Mouse (Mus musculus) urinary bladder, postnatal 4 days (tissue): ENCODE data around the gene Art3.

Experiments
- DNase-seq, 2 experiments: peaks; one replicate each; pipeline ENCODE4 v3.0.0; 2021 to 2022; ENCODE audit warnings: low spot score in 2 of 2

Art3 gene

DNA sequence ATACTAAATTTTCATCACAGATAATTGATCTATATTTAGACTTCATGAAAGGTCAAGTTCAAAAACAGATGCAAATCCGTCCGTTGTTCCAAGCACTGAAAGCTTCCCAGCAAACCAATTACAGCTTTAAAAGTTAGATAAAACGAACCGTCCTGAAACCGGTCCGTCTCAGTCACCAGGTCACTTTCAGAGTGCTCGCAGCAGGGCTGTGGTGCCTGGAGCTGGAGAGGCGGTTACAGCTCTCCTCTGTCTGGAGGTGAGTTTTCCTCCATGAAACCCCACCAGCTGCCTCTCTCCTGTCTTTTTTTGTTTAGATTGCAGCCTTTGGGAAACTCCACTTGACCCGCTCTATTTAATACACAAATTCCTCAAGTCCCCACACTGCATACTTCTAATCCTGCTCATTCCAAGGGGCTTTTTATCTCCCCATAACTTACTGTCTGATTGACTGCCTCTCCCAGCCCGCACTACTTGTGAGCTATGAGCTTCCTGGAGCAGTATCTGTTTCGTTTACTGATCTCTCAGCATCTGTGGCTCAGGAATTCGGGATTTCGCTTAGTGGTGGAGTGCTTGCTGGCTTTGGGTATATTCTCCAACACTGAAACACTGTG, 45.3 kb downstream of the Art3 start:
- no peak for DNase-seq

DNA sequence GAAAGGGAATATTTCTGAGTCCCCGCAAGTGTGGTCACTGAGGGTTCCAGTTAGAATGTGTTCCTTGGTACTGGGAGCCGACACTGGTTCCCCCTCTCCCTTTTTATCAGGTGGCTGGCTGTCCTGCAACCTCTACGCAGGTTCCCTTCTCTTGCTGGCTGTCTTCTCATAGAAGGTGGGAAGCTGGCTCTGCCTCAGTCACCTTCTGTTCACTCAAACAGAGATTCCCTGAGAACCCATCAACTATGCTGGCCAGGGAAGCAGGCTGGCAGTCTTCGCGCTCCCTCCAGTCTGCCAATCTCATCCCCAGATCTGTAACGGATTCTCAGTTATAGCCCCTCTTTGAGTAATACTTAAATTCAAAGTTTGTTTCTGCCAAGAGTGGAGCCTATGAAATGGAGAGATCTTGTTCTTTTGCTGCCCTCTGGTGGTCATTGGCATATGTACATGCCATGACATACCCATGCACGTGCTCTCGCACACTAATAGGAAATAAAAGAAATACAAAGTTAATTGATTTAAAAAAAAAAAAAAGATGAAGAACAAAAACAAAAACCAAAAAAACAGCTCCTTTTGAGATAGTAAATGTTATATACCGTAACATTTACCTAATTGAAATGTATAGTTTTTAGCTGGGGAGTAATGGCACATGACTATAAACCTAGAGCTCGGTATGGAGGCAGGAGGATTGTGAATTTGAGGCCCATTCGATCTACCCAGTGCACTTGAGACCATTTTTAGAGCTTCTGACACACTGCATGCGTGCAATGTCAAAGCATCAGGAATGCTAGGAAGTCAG, 50.1 kb downstream of the Art3 start:
- peak in 1 of 2 experiments; percentile 80 for DNase-seq

DNA sequence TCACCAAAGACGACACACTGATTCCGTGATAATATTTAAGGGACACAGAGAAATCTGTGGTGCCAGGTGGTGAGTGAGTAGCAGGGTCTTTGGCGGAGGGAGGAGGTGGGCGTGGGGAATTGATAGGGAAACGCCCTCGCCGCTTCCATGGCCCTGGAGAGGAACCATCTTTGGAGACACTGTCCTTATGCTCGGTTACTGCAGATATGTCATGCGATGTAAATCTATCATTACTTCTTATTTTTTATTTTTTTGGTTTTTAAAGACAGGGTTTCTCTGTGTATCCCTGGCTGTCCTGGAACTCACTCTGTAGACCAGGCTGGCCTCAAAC, 50.7 kb downstream of the Art3 start:
- DNase-seq, result no peak

DNA sequence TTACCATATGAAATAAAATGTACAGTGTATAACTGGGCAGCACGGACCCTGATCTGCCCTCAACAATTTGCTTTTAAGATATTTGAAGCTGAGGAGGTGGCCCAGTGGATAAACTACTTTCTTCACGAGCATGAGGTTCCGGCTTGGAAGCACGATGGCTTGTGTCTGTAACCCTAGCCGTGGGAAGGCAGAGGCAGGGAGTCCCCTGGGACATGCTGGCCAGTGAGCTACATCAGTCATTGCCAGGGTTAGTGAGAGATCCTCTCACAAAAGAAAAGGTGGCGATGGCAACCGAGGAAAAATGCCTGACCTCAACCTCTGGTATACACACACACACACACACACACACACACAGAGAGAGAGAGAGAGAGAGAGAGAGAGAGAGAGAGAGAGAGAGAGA, 52.1 kb downstream of the Art3 start:
- no peak for DNase-seq

DNA sequence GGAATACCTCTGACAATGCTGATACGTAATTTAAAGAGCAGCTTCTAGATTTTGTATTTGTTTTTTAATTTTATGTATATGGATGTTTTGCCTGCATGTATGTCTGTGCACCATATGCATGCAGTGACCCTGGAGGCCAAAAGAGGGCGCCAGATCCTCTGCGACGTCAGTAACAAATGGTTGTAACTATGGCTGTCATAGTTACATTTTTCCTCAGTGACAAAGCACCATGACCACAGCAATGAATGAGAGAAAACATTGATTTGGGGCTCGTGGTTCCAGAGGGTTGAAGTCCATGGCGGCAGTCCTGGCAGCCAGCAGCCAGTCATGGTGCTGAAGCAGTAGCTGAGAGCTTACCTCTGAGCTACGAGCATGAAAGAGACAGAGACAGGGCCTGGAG, 53.2 kb downstream of the Art3 start:
- no peak for DNase-seq

DNA sequence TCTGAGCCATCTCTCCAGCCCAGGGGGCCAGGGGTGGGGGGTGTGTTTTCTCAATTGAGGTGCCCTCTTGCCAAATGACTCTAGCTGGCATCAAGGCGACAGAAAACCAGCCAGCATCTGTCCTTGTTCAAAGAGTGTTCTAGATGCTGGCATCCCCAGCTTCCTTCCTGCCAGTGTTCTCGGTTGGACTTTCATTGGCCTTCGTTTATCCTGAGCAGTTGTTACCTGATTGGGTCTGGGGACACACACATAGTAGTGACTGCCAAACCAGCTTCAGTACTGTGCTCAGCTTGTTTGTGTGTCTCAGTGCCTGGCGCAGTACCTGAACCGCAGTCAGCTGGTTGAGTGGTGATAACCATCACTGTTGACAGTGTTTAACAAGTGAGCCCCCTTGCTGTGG, 54.5 kb downstream of the Art3 start:
- no peak for DNase-seq

DNA sequence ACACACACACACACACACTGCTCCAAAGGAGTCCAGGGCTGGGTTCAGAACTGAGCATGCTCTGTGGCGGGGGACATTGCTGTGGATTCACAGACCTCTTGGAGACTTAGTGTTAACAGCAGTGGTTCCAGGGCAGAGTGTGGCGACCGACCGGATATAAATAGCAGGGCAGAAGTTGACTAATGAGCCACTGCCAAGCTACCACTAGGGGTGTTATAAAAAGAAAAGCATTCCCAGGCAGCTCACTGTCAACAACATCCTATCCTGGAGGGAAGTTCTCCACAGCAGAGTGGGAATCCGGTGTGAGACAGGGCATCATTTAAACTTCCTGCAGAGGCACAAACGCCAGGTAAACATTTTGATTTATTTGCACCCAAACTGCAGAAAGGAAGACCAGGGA, 55.0 kb downstream of the Art3 start:
- no peak for DNase-seq

DNA sequence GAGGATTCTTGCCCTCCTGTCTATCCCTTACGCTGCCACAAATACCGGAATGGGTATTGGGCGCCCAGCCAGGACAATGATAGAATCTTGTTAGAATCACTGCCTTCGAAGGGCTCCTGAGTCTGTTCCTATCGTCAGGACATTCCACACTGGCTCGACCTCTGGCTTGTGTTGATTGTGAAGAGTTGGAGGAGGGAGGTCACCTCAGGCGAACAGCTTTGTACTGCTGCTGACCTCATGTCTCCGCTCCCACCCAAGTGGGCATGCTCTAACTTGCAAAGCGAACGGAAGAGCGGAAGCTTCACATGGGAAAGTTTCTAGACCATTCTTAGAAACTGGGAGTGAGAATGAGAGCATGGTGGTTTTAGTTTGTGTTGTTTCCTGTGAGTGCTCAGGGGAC, 55.8 kb downstream of the Art3 start:
- no peak for DNase-seq

DNA sequence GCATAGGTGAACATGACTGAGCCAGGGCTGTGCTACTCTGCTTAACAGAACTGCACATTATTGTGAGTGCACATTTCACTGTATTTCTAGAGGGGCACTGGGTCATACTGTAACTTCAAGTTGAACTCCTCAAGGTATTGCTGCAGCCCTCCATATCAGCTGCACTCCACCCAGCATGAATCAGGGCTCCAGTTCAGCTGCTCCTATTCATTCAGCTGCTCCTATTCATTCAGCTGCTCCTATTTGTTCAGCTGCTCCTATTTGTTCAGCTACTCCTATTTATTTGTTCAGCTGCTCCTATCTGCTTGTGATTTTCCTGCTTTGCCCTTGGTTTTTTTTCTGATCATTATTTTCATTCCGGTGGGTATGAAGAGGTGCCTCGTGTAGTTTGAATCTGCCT, 58.4 kb downstream of the Art3 start:
- no peak for DNase-seq

DNA sequence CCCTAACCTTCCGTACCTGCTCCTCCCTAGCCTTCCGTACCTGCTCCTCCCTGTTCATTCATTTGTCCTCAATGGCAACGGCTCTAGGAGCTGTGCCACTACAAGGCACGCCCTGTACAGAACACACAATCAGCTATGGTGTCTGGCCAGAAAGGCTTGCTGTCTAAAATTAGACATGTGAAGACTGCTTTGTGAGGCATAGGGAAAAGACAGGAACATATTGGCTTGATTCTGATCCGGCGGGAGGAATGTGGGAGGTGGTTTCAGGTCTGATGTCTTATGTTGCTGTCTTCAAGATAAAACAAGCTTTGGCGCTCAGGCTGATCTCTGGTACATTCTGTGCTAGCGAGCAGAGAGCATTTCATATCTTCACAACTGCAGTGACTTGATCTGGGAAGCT, 59.0 kb downstream of the Art3 start:
- peak in 1 of 2 experiments; percentile 17 for DNase-seq

DNA sequence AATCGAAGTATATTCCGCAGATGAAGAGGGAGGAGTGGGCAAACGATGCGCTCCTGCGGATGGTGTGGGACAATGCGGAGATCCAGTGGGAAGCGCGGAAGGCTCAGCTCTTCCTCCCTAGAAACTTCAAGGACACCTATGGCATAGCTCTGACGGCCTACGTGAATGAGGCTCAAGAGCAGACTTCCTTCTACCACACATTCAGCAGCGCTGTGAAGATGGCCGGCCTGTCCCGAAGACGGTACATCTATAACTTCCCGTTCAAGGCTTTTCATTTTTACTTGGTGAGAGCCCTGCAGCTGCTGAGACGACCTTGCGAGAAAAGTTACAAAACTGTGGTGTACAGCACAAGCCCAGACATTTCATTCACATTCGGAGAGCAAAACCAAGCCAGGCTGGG, 60.9 kb downstream of the Art3 start:
- DNase-seq, result peak in 1 of 2 experiments; percentile 15

DNA sequence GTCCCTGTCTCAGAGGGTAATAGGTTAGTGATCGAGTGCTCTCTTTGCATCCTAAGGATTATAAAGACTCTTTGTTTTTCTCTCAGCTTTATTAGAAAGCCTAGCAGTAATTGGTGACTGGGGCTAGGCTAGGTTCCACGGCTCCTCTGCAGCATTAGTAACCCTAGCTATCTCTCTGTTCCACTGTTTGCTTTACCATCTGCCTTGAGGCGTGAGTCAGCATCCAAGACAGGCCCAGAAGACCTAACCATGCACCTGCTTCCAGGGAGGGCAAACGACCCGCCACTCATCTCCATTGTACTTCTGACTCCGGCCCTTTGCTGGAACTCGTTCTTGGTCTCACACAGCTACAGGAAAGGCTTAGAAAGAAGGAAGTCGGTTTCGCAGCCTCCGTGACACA, 62.2 kb downstream of the Art3 start:
- DNase-seq, result no peak

DNA sequence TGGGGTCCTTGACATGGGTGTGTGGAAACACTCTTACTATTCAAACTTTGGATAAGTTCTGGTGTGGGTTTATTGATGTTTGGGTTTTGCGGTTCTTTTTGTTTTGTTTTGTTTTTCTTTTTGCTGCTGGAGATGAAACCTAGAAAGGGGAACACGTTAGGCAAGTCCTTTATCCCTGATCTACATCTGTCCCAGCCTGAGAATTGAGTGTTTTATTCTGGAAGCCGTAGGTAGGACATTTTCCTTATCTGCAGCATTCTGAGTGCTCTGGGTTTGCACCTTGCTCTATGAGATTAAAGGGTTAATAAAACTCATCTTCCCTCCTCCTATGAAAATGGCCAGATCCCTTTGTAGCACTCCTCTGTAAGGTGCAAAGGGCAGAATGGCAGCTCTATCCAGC, 64.1 kb downstream of the Art3 start:
- no peak for DNase-seq

DNA sequence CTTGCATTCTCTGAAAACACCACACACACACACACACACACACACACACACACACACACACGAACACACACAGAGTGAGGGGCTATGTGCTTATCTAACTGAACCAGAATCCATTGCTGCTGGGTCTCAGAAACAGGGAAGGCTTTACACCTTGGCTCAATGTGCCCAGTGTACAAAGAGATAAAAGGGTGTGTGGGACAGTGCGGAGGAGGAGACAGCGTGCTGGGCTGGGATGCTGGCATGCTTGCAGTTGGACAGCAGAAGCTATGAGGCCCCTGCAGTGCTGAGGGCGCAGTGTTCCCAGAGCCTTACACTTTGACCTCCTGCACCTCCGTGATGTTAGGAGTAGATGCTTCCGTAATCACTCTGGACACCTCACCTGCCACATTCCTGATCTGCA, 64.8 kb downstream of the Art3 start:
- no peak for DNase-seq

DNA sequence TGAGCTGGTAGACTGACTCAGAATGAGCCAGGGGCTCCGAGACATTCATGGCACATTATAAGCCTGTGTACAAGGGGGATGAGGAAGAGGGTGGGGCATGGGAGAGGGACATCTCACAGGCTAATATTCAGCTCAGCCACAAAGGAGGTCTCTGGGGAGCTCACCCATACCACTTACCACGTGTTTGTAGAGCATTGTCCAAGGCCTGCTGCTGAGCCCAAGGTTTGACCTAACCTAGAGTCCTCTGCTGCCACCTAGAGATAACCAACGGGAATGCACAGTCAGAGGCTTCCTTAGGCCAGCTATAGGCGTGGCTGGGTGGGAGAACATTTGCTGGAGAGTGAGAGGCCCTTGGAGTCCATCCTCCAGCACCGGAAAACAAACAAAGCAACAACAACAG, 66.5 kb downstream of the Art3 start:
- DNase-seq, result peak; percentile 63 to 82

DNA sequence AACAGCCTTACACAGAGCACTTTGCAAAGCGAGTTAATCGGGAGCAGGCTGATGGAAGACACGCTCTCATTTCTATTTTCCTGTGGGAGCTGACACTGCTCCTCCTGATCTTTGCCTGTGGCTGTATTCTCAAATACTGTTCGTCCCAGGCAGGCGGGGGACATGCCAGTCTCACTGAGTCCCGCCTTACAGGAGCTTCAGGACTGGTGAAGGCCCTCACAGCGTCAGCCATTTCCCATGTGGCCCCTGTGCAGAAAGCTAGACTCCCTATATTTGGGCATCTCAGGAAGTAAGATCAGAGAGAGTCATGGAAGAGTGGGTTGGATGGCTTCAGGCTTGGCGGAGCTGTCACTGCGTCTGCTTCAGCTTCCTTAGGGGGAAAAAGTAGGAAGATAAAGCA, 71.2 kb downstream of the Art3 start:
- no peak for DNase-seq

DNA sequence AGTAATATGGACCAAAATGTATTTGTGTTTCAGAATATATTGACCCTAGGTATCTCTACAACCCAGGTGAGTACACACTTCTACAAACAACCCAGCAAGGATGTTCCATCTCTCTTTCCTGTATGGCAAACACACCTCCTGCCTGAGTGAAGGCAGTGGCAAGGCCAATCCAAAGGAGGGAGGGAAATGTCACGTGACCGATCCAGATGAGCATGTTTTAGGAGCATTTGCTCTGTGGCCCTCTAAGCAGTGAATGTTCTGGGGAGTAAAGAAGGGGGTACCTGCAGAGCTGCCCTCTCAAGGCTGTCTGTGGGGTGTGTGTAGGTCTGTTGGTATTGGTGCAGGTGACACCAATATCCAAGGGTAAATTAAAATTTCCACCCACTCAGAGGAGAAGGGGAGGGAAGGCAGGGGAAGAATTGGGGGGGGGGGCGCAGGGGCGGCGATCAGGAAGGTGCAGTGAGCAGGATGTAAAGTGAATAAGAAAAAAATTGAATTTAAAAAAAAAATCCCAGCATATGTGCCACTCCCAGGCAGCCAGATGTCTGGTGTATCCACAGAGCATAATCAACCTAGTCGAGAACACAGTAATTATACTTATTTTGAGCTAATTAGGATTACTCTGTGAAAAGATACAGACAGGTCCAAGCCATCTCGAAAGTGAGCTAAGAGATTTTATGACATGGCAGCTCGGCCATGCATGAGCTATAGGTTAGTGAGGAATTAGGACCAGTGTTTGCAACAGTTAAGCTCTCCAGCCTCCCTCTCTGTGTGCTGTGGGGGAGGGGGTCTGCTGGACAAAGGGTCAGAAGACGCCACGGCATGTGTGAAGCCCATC, 72.2 kb downstream of the Art3 start:
- DNase-seq, result no peak

DNA sequence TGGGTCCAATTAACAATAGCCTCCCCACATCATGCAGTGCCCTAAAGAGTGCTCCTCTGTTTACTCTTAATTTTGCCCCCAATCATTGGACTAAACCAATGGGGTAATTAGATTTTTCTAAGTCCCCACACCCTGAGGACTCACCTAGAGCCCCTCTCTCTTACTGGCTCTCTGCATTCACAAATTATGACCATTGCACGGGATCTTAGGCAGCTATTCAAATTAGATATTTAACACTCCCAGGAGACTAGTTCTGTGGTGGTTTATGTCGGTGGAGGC, 72.7 kb downstream of the Art3 start:
- DNase-seq, result no peak

DNA sequence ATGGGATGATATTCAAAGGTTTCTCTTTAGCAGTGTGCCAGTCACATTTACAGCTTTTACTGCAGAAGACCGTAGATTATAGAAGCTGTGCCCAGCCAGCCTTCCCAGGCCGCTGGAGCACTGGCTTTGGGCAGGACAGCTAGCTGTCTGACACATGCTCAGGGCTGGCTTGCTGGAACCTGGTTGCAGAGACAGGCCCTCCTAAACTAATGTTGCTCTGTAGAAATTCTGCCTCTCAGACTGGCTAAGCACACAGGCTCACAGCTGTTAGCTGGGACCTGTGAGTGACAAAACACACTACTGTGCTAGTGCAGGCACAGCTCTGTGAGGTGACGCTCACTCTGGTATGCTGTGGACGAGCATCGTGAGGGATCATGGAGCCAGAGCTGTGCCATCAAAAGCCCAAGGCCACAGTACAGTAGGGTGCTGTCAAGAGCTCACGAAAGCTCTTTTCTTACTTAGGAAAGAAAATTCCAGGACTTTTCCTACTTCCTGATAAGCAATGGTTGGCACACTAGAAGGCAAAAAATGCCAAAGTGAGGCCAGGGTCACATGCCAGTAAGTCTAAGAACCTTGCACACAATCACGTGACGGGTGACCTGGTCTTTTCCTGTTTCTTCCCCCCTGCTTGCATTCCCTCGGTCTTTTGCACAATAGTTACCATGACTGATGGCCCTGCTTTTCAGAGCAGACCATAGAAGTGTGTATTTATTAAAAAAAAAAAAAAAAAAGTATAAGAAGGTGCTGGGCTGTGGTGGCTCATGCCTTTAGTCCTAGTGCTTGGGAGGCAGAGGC, 77.9 kb downstream of the Art3 start:
- DNase-seq, result no peak

DNA sequence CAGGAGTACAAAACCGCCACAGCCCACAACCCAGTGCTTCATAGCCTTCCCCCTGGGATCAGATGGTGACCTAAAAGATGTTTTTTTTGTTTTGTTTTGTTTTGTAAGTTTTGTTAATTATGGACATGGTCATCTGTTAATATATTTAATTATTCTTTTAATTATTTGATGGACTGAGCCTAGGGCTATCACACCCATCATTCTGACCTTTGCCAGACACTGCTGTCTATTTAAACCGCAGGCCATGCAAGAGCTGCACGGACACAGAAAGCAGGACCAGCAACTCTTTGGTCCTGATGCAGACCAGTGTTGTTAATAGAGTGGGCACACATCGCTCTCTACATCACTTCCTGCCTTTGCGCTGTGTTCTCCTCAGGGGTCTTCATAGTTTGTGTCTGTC, 78.9 kb downstream of the Art3 start:
- no peak for DNase-seq

DNA sequence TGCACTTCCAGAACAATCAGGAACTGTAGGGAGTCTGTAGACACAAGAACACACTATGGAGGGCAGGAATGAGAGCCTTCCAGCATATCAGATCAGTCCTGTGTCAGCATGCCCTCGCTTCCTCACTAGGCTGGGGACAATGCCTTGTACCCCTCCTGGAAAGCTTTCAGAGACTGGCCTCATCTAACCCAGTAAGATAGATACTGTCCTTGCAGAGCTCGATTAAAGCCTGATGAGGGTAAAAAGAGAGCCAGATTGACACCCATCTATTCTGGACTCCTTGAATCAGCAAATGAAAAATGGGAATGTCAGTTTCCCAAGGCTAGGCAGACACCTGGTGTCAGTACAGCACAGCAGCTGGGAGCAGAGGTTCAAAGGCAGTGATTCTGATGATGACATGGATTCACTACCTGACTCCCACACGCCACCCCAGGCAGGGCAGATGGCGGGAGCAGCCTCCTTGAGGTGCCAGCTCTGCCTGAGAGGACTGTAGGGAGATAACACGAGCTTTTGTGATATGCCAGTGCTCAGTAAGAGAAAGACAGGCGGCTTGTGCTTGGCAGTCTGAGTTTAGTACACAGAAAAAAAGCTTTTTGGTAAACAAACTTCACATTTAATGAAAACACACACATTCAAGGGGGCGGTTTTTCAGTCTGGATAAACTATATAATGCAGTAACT, 80.0 kb downstream of the Art3 start:
- DNase-seq, result no peak
